Mouse (Mus musculus) embryonic facial prominence, embryonic 13.5 days (tissue): ENCODE data around the gene Sox2. TPM values are rescaled to one million over a fixed set of nuclear protein-coding genes. Genes with fewer than 3 reads are reported as not detected.

Source experiments
- ATAC-seq: fragments of 200-750 bp; cut with Nextera tagmentation; 2 replicates; pipeline ENCODE4 v1.8.0; 2017; ENCODE audit warnings: low read depth; ENCODE audit not compliant: insufficient number of reproducible peaks, insufficient read depth, low FRiP score, low TSS enrichment
- H3K27ac ChIP-seq: fragments of 300-500 bp; sonication (generic); 2 replicates; pipeline ENCODE4 v1.5.1; 2015; ENCODE audit warnings: moderate library complexity, mild to moderate bottlenecking, inconsistent platforms
- H3K27me3 ChIP-seq: fragments of 300-500 bp; sonication (generic); 2 replicates; pipeline ENCODE4 v1.6.1; 2015; ENCODE audit warnings: mild to moderate bottlenecking, inconsistent platforms
- H3K36me3 ChIP-seq: fragments of 300-500 bp; sonication (generic); 2 replicates; pipeline ENCODE4 v1.6.1; 2015; ENCODE audit warnings: mild to moderate bottlenecking, inconsistent platforms
- H3K4me1 ChIP-seq: fragments of 300-500 bp; sonication (generic); 2 replicates; pipeline ENCODE4 v1.6.1; 2015; ENCODE audit warnings: inconsistent platforms
- H3K4me2 ChIP-seq: fragments of 300-500 bp; sonication (generic); 2 replicates; pipeline ENCODE4 v1.6.1; 2015; ENCODE audit warnings: moderate library complexity, mild to moderate bottlenecking, inconsistent platforms
- H3K4me3 ChIP-seq: fragments of 300-500 bp; sonication (generic); 2 replicates; pipeline ENCODE4 v1.5.1; 2015; ENCODE audit warnings: mild to moderate bottlenecking, inconsistent platforms
- H3K9ac ChIP-seq: fragments of 300-500 bp; sonication (generic); 2 replicates; pipeline ENCODE4 v1.6.1; 2015; ENCODE audit warnings: mild to moderate bottlenecking, inconsistent platforms
- H3K9me3 ChIP-seq: fragments of 300-500 bp; sonication (generic); 2 replicates; pipeline ENCODE4 v1.6.1; 2016; ENCODE audit warnings: inconsistent platforms
- WGBS: fragments of 180-500 bp; shearing (Covaris S2); methylation state at CpG from one replicate; pipeline ENCODE4 v1.1.7; 2015; ENCODE audit warnings: mixed read lengths; 5-methylcytosine and 5-hydroxymethylcytosine counted together
- polyA plus RNA-seq: library from polyadenylated mRNA; unstranded; fragments of >200 nt; fragmentation: Nextera tagmentation; extraction: Ambion mirVana; gene quantifications from 2 replicates; pipeline ENCODE4 v1.2.1, GENCODE M21; 2015

Sox2 gene
- 4.1 and 7.3 TPM in 2 replicates for polyA plus RNA-seq

DNA sequence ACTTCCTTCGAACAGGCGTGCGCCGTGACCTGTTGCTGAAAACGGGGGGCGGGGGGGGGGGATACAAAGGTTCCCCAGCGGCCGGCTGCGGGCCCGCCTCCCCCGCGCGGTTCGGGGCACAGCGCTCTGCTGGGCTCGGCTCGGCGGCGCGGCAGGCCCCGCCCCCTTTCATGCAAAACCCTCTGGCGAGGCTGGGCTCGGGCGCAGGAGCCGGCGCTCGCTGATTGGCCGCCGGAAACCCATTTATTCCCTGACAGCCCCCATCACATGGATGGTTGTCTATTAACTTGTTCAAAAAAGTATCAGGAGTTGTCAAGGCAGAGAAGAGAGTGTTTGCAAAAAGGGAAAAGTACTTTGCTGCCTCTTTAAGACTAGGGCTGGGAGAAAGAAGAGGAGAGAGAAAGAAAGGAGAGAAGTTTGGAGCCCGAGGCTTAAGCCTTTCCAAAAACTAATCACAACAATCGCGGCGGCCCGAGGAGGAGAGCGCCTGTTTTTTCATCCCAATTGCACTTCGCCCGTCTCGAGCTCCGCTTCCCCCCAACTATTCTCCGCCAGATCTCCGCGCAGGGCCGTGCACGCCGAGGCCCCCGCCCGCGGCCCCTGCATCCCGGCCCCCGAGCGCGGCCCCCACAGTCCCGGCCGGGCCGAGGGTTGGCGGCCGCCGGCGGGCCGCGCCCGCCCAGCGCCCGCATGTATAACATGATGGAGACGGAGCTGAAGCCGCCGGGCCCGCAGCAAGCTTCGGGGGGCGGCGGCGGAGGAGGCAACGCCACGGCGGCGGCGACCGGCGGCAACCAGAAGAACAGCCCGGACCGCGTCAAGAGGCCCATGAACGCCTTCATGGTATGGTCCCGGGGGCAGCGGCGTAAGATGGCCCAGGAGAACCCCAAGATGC is at the start of gene Sox2:
Sox2 (plus strand) TSS at position 680 of the 895 bp plus-strand sequence.
- Histone ChIP-seq H3K9me3 (no peaks in the 10 kb centered on the region), H3K4me1 (peaks cover 26% of the 10 kb centered on the region), H3K36me3 (no peaks in the 10 kb centered on the region), H3K27ac (peak within 1 kb of the TSS; percentile 84), H3K9ac (peak within 1 kb of the TSS; percentile 71), H3K27me3 (peaks cover 88% of the 10 kb centered on the region), H3K4me2 (peak within 1 kb of the TSS; percentile 70), H3K4me3 (peak within 1 kb of the TSS; percentile 50)
- under 1% methylated on average over 86 of the region's 86 CpGs for WGBS
- peak; percentile 85 for ATAC-seq

GRCm38 (mm10) chr3:34601116-34601515 is 49.1 kb upstream of the Sox2 start:
- Histone ChIP-seq H3K36me3 (no peaks in the 10 kb centered on the region), H3K9ac (no peak overlapping the region), H3K4me2 (no peak overlapping the region), H3K27ac (no peak overlapping the region), H3K4me3 (no peak overlapping the region), H3K9me3 (peaks cover 4% of the 10 kb centered on the region; the same call in 1 of the 2 replicates), H3K4me1 (no peaks in the 10 kb centered on the region), H3K27me3 (no peaks in the 10 kb centered on the region)
- 89% methylated on average over 2 of the region's 2 CpGs for WGBS
- no peak for ATAC-seq

- peak overlapping the region; percentile 68 for H3K27ac ChIP-seq
- WGBS, result 34% methylated on average over 7 of the region's 7 CpGs
Observed at GRCm38 (mm10) chr3:34614107-34614506, 36.1 kb upstream of the Sox2 start.

DNA sequence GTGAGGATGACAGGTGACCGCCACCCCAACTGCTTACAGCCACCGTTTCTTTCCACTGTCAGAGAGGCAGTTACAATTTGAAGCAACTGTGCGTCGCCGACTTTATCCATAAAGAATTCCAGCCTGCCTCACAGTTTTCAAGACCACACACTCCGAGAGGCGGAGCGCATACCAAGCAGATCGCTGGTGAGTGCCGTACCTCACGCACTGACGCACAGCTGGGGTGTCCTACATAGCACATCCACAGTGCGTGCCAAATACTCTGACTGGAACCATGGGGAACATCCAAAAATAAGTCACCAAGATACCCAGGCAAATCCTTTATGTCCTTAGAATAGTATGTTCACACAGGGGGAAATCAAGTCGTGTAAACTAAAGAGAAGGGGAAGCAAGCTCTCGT is 34.7 kb upstream of the Sox2 start:
- Histone ChIP-seq H3K36me3 (no peaks in the 10 kb centered on the region), H3K4me2 (no peak overlapping the region), H3K27ac (no peak overlapping the region), H3K9ac (no peak overlapping the region), H3K4me3 (no peak overlapping the region), H3K9me3 (no peaks in the 10 kb centered on the region), H3K27me3 (no peaks in the 10 kb centered on the region), H3K4me1 (peaks cover 9% of the 10 kb centered on the region)
- 56% methylated on average over 15 of the region's 15 CpGs for WGBS
- ATAC-seq, result no peak

More at GRCm38 (mm10) chr3:34614107-34614506, 36.1 kb upstream of the Sox2 start:
- no peaks in the 10 kb centered on the region for H3K27me3 ChIP-seq
- H3K4me3 ChIP-seq, result no peak overlapping the region
- no peaks in the 10 kb centered on the region for H3K9me3 ChIP-seq
- peaks cover 9% of the 10 kb centered on the region for H3K4me1 ChIP-seq
- no peak overlapping the region for H3K9ac ChIP-seq
- H3K36me3 ChIP-seq, result no peaks in the 10 kb centered on the region
- no peak overlapping the region for H3K4me2 ChIP-seq
- peak; percentile 69; the same call in 1 of the 2 replicates for ATAC-seq

GRCm38 (mm10) chr3:34618934-34619333 is 31.3 kb upstream of the Sox2 start:
- 79% methylated on average over 7 of the region's 7 CpGs for WGBS
- H3K27me3 ChIP-seq, result no peaks in the 10 kb centered on the region
- ATAC-seq, result no peak
- no peak overlapping the region for H3K9ac ChIP-seq
- no peaks in the 10 kb centered on the region for H3K36me3 ChIP-seq
- H3K4me1 ChIP-seq, result peaks cover 8% of the 10 kb centered on the region
- no peak overlapping the region for H3K27ac ChIP-seq
- H3K9me3 ChIP-seq, result no peaks in the 10 kb centered on the region
- H3K4me3 ChIP-seq, result no peak overlapping the region
- H3K4me2 ChIP-seq, result no peak overlapping the region

DNA sequence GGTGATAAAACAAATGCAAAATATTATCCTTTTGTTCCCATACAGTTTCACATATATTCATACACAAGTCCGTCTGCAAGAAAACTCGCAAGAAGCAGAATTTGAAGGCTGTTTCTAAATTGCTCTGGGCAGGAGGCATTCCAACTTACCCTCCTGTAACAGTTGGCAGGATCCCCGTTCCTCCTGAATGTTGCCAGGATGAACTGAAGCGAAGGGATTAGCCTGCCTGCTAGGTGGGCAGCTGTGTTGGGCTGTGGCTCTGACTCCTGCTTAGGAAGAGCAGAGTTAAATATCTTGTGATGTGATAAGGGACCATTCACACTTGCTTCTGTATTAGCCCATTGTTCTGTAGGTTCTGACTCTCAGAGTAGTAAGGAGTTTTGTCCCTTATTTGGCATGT is 30.1 kb upstream of the Sox2 start:
- no peaks in the 10 kb centered on the region for H3K27me3 ChIP-seq
- 73% methylated on average over 4 of the region's 4 CpGs for WGBS
- H3K4me1 ChIP-seq, result no peaks in the 10 kb centered on the region
- no peaks in the 10 kb centered on the region for H3K36me3 ChIP-seq
- no peak overlapping the region for H3K27ac ChIP-seq
- no peak for ATAC-seq
- no peak overlapping the region for H3K4me3 ChIP-seq
- no peaks in the 10 kb centered on the region for H3K9me3 ChIP-seq
- H3K9ac ChIP-seq, result no peak overlapping the region
- H3K4me2 ChIP-seq, result no peak overlapping the region

DNA sequence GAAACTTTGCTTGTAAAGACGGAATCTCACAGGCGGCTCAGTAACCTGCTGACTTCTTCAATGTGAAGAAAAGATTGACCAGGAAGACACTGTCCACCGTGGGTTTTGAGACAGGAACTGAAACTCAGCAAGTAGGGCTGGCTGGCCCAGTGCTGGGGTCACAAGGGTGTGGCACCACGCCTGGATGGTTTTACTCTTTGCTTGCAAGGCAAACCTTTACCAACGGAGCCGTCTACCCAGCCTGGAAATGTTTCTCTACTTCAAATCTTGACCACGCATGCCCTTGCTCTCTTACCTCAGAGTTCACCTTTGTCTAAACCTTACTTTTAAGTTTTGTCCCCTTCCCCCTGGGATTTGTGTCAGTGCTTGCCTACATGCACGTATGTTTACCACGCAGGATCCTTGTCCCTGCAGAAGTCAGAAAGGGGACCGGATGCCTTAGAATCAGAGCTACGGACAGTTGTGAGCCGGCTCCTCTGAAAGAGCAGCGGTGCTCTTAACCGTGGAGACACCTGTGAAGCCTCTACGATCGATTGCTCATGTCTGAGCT is 25.4 kb upstream of the Sox2 start:
- no peak overlapping the region for H3K4me3 ChIP-seq
- H3K36me3 ChIP-seq, result no peaks in the 10 kb centered on the region
- 87% methylated on average over 16 of the region's 16 CpGs for WGBS
- no peak overlapping the region for H3K4me2 ChIP-seq
- 0 out of 2 replicates have a peak, but pooled peaks cover 4% of the 10 kb centered on the region for H3K9me3 ChIP-seq
- no peak overlapping the region for H3K9ac ChIP-seq
- no peak for ATAC-seq
- H3K4me1 ChIP-seq, result no peaks in the 10 kb centered on the region
- no peak overlapping the region for H3K27ac ChIP-seq
- no peaks in the 10 kb centered on the region for H3K27me3 ChIP-seq

- no peaks in the 10 kb centered on the region for H3K36me3 ChIP-seq
- 0 out of 2 replicates have a peak, but pooled peaks cover 3% of the 10 kb centered on the region for H3K27me3 ChIP-seq
- 0 out of 2 replicates have a peak, but pooled peaks cover 4% of the 10 kb centered on the region for H3K9me3 ChIP-seq
- no peak overlapping the region for H3K4me3 ChIP-seq
- H3K27ac ChIP-seq, result no peak overlapping the region
- 77% methylated on average over 8 of the region's 8 CpGs for WGBS
- no peak for ATAC-seq
- H3K4me2 ChIP-seq, result no peak overlapping the region
- no peaks in the 10 kb centered on the region for H3K4me1 ChIP-seq
- H3K9ac ChIP-seq, result no peak overlapping the region
Observed at GRCm38 (mm10) chr3:34626521-34626920, 23.7 kb upstream of the Sox2 start.

DNA sequence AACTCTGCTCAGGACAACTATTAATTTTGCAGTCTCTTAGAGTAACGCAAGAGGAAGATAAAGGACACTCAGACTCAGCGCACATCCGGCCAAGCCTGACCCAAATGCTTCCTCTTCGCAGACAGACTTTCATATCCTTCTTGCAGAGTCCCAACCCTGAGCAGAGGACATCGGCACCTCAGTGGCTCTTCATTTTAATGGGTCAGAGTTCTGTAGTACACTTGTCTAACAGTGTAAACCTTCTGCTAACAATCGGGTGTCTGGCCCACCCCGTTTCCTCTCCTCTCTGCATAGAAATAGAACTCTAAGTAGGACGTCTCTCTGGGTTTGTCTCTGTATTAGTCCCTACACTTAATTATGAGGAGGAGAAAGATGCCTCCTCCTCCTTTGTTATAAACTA is 20.2 kb upstream of the Sox2 start:
- no peak overlapping the region for H3K27ac ChIP-seq
- no peaks in the 10 kb centered on the region for H3K4me1 ChIP-seq
- H3K4me3 ChIP-seq, result no peak overlapping the region
- no peaks in the 10 kb centered on the region for H3K36me3 ChIP-seq
- H3K27me3 ChIP-seq, result peaks cover 17% of the 10 kb centered on the region
- H3K4me2 ChIP-seq, result no peak overlapping the region
- ATAC-seq, result no peak
- H3K9me3 ChIP-seq, result 0 out of 2 replicates have a peak, but pooled peaks cover 4% of the 10 kb centered on the region
- WGBS, result 68% methylated on average over 8 of the region's 8 CpGs
- no peak overlapping the region for H3K9ac ChIP-seq

DNA sequence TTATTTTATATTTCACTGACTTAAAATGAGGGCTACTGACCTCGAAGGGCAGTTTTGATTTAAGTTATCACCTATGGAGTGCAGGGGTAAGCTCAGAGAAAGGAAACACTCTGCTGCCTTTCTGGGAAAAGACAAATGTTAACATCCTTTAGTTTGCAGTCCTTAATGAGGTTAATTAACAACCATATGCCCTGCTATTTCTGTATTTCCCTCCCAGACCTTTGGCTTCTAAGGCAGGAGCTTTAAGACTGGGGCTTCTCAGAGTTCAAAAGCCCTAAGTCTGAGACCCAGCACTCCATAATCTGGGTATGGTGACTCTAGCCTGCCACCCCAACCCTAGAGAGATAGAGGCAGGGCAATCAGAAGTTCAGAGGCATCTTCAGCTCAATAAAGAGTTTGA is 19.5 kb upstream of the Sox2 start:
- 69% methylated on average over 1 of the region's 1 CpGs for WGBS
- Histone ChIP-seq H3K27me3 (peaks cover 20% of the 10 kb centered on the region), H3K4me2 (no peak overlapping the region), H3K9me3 (0 out of 2 replicates have a peak, but pooled peaks cover 4% of the 10 kb centered on the region), H3K4me1 (no peaks in the 10 kb centered on the region), H3K27ac (no peak overlapping the region), H3K4me3 (no peak overlapping the region), H3K9ac (no peak overlapping the region), H3K36me3 (no peaks in the 10 kb centered on the region)
- ATAC-seq, result no peak

- Histone ChIP-seq H3K4me2 (no peak overlapping the region), H3K27me3 (peaks cover 70% of the 10 kb centered on the region), H3K27ac (no peak overlapping the region), H3K4me3 (no peak overlapping the region), H3K9me3 (no peaks in the 10 kb centered on the region), H3K9ac (no peak overlapping the region), H3K4me1 (peaks cover 16% of the 10 kb centered on the region), H3K36me3 (no peaks in the 10 kb centered on the region)
- WGBS, result 54% methylated on average over 6 of the region's 6 CpGs
- no peak for ATAC-seq
Observed at GRCm38 (mm10) chr3:34636958-34637357, 13.2 kb upstream of the Sox2 start.

DNA sequence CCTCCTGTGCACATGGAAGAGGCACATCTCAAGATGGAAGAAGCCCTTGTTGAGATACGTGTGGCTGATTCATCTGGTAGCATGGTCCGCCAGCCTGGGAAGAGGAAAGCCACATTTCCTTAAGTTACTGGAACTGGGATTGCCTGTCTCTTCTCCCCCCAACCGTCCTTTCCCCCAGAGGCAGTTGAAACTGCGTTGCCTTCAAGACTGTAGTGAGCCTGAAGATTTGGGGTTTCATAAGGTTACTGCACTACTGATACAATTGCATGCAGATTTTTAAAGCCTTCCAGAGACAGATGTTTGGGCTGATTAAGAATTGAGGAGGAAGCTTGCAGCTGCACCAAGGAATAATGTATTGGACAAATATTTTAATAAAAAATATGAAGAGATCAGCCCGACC is 12.7 kb upstream of the Sox2 start:
- Histone ChIP-seq H3K27ac (no peak overlapping the region), H3K27me3 (peaks cover 75% of the 10 kb centered on the region), H3K9me3 (no peaks in the 10 kb centered on the region), H3K4me1 (peaks cover 22% of the 10 kb centered on the region), H3K9ac (no peak overlapping the region), H3K36me3 (no peaks in the 10 kb centered on the region), H3K4me2 (no peak overlapping the region), H3K4me3 (no peak overlapping the region)
- WGBS, result 25% methylated on average over 5 of the region's 5 CpGs
- no peak for ATAC-seq
